Mouse (Mus musculus) bone marrow, adult 2 months (tissue): ENCODE measurements around the gene Tom1.

Experiments
- CTCF ChIP-seq: fragments of 200-500 bp; IDR thresholded peaks from 2 replicates; pipeline ENCODE4 v1.5.1; 2011; ENCODE audit warnings: low read length, control low read depth; ENCODE audit not compliant: control insufficient read depth, insufficient read depth
- POLR2A ChIP-seq: fragments of 200-500 bp; IDR thresholded peaks from 2 replicates; pipeline ENCODE4 v1.6.1; 2011; ENCODE audit warnings: low read depth, mild to moderate bottlenecking, control low read depth, low read length, borderline replicate concordance; ENCODE audit not compliant: control insufficient read depth

DNA sequence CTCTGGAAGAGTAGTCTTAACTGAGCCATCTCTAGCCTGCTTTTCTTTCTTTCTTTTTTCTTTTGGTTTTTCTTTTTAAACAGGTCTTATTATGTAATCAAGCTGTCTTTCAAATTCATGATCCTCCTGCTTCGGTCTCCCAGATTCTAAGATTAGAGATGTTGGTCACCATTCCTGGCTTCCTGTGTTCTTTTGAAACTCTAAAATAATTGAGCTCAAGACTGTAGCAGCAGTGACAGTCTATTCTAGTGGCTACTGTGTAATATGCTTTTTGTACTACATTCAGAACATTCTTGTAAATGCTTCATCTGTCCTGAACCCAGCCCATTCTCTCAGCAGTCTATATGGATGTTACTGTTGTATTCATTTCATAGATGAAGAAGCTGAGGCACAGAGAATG lies 85.0 kb downstream of the Tom1 start:
- TF ChIP-seq POLR2A (no peak), CTCF (no peak)
